Mouse (Mus musculus) NIH3T3 (cell line): ENCODE results near the gene Gm2007.
"Not testable (repeated sequence)": the region's sequence is repeated elsewhere in the genome, so short reads cannot be mapped to it uniquely, and the experiment has no call there.

Source experiments
- DNase-seq: peaks from one replicate; pipeline ENCODE4 v3.0.0-alpha.2; 2012; ENCODE audit warnings: low read depth

The Gm2007 gene

DNA sequence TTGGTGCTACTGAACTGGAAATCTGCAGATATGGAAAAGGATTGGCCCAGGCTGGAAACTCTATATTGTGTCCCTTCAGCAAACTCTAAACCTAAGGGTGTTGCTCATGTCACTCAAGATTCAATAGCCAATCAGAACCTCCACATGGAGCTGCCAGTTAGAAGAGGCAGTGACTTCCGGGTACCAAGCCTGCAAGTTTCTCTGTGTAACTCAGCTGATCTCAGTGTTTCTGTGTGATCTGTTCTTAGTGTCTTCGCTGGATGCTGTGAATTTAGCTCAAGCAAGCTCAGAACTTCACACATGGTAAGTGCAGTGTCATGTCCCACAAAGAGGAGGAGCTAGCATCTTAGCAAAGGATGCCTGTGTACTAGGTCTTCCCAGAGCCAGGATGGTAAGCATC, at the start of gene Gm2007:
Gene Gm2007, plus strand, starts transcription at position 301 of the 400 bp plus-strand sequence.
- not testable (repeated sequence) for DNase-seq

GRCm38 (mm10) chr2:175703546-175703945, 37.8 kb upstream of the Gm2007 start, which contains the start of gene Zfp969:
Gene Zfp969, minus strand, starts transcription at chr2:175703646.
- not testable (repeated sequence) for DNase-seq

DNA sequence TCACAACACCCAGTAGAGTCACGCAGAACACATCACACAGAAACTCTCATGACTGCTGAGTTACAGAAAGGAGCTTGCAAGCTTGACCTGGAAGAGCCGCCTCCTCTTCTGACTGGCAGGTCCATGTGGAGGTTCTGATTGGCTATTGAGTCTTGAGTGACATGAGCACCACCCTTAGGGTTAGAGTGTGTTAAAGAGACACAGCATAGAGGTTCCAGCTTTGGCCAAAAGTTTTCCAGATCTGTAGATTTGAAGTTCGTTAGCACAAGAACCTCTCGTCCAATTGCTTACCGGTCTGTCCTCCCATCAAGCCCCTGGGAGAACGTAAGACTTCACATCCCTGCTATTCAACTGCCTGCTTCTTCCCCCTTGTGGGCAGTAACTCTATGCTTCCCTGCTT, 59.7 kb downstream of the Gm2007 start, which contains the start of gene Gm14288:
Gene Gm14288, minus strand, starts transcription at position 101 of the 400 bp plus-strand sequence.
- not testable (repeated sequence) for DNase-seq
